Mouse (Mus musculus): Measurements from ENCODE around the gene Ubtd2. TPM values are rescaled to one million over a fixed set of nuclear protein-coding genes. Genes with fewer than 3 reads are reported as not detected.

Ubtd2 gene
- polyA plus RNA-seq, 1 experiment: 8.8 TPM

DNA sequence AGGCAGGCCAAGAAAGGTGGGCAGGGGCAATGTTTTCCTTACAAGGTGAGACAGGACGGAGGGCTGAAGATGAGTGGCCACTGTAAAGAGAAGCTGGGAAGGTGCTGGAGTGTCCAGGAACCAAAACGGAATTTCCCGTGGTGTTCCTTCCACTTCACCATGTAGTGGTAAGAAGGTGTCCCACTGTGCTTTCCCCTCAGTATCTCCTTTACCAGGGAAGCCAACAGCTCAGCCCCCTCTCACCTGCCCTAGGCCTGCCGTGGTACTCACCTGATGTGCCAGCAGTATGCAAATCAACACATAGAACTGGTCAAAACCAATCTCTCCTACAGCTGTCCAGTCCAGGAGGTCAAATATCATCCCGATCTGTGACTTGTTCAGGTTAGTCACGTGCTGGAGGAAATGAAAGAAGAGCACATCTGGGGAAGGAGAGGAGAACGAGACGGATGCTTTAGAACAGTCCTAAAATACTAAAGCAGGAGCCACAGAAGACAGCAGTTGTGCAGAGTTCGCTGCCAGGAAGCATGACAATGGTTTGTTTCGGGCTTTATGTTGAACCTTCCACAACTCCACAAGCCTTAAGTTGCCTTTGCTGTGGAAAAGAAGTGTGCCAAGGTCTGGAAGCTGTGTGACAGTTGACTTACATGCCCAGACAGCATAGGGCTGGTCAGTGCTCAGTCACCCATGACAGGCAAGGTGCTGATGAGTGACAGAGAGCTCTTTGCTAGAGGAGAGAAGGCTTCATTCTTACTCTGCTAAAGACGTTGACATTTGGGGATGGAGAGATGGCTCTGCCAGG, 69.2 kb downstream of the Ubtd2 start:
- Histone ChIP-seq H3K4me3 (replicated peaks; ENCODE audit: extremely low read depth, low read depth, low read length) (no peak overlapping the region), H3K4me1 (ENCODE audit: control insufficient read depth, insufficient read depth, low read length) (no peaks in the 10 kb centered on the region)
- no peak for DNase-seq
- 82% methylated on average over 11 of the region's 11 CpGs for WGBS
- no peak for TF ChIP-seq CTCF (IDR thresholded peaks at IDR 0.05; ENCODE audit: insufficient read depth, low read length)
- no peak for TF ChIP-seq POLR2A (IDR thresholded peaks at IDR 0.05; ENCODE audit: borderline replicate concordance, extremely low read depth, low read depth, low read length)

GRCm38 (mm10) chr11:32527006-32527405, 71.8 kb downstream of the Ubtd2 start:
- WGBS: 82% methylated on average over 4 of the region's 4 CpGs
- Histone ChIP-seq H3K4me1 (ENCODE audit: control insufficient read depth, insufficient read depth, low read length) (no peaks in the 10 kb centered on the region), H3K4me3 (replicated peaks; ENCODE audit: extremely low read depth, low read depth, low read length) (no peak overlapping the region)
- DNase-seq: no peak
- TF ChIP-seq POLR2A (IDR thresholded peaks at IDR 0.05; ENCODE audit: borderline replicate concordance, extremely low read depth, low read depth, low read length) (no peak), CTCF (IDR thresholded peaks at IDR 0.05; ENCODE audit: insufficient read depth, low read length) (no peak)

DNA sequence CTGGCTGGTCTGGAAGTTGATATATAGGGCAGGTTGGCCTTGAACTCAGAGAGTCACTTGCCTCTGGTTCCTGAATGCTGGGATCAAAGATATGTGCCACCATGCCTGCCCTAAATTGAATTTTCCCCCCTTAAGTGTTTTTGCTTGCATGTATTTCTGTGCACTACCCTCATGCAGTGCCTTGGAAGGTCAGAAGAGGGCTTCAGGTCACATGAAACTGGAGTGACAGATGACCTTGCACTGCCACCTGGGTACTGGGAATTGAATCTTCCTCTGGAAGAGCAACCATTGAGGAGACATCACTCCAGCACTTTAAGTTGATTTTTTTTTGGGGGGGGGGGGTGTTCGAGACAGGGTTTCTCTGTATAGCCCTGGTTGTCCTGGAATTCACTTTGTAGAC, 75.0 kb downstream of the Ubtd2 start:
- Histone ChIP-seq H3K4me1 (ENCODE audit: control insufficient read depth, insufficient read depth, low read length) (no peaks in the 10 kb centered on the region), H3K4me3 (replicated peaks; ENCODE audit: extremely low read depth, low read depth, low read length) (no peak overlapping the region)
- DNase-seq: no peak
- WGBS: 78% methylated on average over 1 of the region's 1 CpGs
- TF ChIP-seq POLR2A (IDR thresholded peaks at IDR 0.05; ENCODE audit: borderline replicate concordance, extremely low read depth, low read depth, low read length) (no peak), CTCF (IDR thresholded peaks at IDR 0.05; ENCODE audit: insufficient read depth, low read length) (peak; percentile 43)

- TF ChIP-seq POLR2A (IDR thresholded peaks at IDR 0.05; ENCODE audit: borderline replicate concordance, extremely low read depth, low read depth, low read length): no peak
- no peak for TF ChIP-seq CTCF (IDR thresholded peaks at IDR 0.05; ENCODE audit: insufficient read depth, low read length)
- Histone ChIP-seq H3K4me1 (ENCODE audit: control insufficient read depth, insufficient read depth, low read length) (no peaks in the 10 kb centered on the region), H3K4me3 (replicated peaks; ENCODE audit: extremely low read depth, low read depth, low read length) (peak within 1 kb of the TSS; percentile 77)
- 5% methylated on average over 33 of the region's 33 CpGs for WGBS
- no peak for DNase-seq
Observed at GRCm38 (mm10) chr11:32531871-32532764, 76.9 kb downstream of the Ubtd2 start, which contains the start of gene Efcab9. Gene Efcab9 (minus strand): TSS chr11:32532081.

DNA sequence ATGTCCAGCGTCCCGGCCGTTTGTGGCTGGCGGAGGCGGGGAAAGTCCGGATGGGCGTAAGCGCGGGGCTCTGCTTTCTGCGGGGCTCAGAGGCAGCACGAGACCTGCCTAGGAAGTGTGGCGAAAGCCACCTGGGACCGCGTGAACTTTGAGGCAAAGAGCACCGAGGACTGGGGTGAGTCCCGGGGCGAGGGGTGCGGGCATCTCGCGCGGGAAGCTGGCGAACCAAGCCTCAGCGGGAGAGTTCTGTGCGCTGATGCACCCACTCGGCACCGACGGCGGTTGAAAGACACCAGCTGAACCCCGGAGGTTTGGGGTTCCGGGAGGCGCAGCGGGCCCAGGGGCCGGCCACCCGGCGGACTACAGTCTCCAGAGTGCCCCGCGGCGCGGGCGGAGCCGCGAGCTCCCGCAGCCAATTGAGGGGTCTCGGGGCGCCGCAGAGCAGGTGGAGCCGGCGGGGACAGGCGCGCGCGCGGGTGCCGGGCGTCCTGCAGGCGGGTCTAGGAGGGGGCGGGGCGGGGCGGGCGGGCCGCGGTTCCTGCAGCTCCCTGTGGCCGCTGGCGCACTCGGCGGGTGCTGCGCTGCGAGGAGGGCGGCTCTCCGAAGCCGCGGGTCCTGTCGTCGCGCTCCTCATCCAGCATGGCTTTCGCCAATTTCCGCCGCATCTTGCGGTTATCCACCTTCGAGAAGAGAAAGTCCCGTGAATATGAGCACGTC, 77.8 kb downstream of the Ubtd2 start, which contains the start of gene Stk10:
Gene Stk10, plus strand, starts transcription at position 541 of the 717 bp plus-strand sequence.
- under 1% methylated on average over 77 of the region's 82 CpGs for WGBS
- peak; percentile 85 for DNase-seq
- Histone ChIP-seq H3K4me3 (replicated peaks; ENCODE audit: extremely low read depth, low read depth, low read length) (peak within 1 kb of the TSS; percentile 83), H3K4me1 (ENCODE audit: control insufficient read depth, insufficient read depth, low read length) (no peaks in the 10 kb centered on the region; the same call in 1 of the 2 replicates)
- no peak for TF ChIP-seq CTCF (IDR thresholded peaks at IDR 0.05; ENCODE audit: insufficient read depth, low read length)
- TF ChIP-seq POLR2A (IDR thresholded peaks at IDR 0.05; ENCODE audit: borderline replicate concordance, extremely low read depth, low read depth, low read length): peak; percentile 83; the same call in 1 of the 2 replicates

- DNase-seq: no peak
- under 1% methylated on average over 24 of the region's 24 CpGs for WGBS
- TF ChIP-seq POLR2A (IDR thresholded peaks at IDR 0.05; ENCODE audit: borderline replicate concordance, extremely low read depth, low read depth, low read length) (peak; percentile 43; the same call in 1 of the 2 replicates), CTCF (IDR thresholded peaks at IDR 0.05; ENCODE audit: insufficient read depth, low read length) (no peak)
- H3K4me1 ChIP-seq (ENCODE audit: control insufficient read depth, insufficient read depth, low read length): peaks cover 4% of the 10 kb centered on the region; the same call in 1 of the 2 replicates
- H3K4me3 ChIP-seq (replicated peaks; ENCODE audit: extremely low read depth, low read depth, low read length): peak overlapping the region; percentile 83
Observed at GRCm38 (mm10) chr11:32533482-32534261, 78.5 kb downstream of the Ubtd2 start.

DNA sequence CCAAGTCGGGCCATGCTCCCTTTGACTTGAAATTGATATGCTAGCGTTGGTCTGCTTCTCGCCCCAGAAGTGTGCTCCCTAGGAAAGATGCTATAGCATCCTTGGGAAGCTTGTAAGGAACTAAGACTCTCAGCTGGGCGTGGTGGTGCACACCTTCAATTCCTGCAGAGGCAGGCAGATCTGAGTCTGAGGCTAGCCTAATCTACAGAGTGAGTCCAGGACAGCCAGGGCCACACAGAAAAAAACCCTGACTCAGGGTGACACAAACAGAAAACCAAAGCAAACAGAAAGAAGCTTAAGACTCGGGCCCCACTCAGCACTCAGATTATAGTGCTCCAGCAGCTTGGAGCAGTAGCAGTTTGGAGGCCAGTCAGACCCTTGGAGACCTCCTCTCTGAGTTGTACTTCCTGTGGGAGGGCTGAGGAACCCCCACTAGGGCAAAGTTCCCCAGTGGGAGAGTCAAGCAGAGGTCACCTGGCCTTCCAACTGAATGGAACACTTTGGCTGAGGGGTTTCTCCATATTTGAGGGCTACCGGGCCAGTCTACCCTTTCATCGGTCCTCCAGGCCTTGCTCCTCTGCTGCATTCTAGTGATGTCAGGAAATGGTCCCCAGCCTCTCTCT, 79.4 kb downstream of the Ubtd2 start:
- 71% methylated on average over 7 of the region's 7 CpGs for WGBS
- TF ChIP-seq CTCF (IDR thresholded peaks at IDR 0.05; ENCODE audit: insufficient read depth, low read length): no peak
- TF ChIP-seq POLR2A (IDR thresholded peaks at IDR 0.05; ENCODE audit: borderline replicate concordance, extremely low read depth, low read depth, low read length): no peak
- no peak for DNase-seq
- no peak overlapping the region for H3K4me3 ChIP-seq (replicated peaks; ENCODE audit: extremely low read depth, low read depth, low read length)
- H3K4me1 ChIP-seq (ENCODE audit: control insufficient read depth, insufficient read depth, low read length): peaks cover 4% of the 10 kb centered on the region; the same call in 1 of the 2 replicates

DNA sequence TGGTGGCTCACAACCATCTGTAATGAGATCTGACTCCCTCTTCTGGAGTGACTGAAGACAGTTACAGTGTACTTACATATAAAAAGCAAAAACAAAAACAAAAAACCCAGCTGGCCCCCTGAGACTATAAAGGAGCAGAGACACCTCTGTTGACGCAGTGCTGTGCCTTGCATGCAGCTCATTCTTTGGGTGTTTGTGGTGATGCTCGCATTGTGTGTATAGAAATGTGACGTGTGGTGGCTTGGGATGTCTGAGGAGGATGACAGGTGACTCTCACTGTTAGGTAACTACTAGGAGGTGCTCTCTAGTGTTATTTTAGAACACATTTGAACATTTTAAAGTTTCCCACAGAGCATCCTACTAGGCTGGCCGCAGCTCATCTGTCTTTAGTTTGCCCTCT, 80.5 kb downstream of the Ubtd2 start:
- WGBS: 95% methylated on average over 4 of the region's 4 CpGs
- no peak overlapping the region for H3K4me3 ChIP-seq (replicated peaks; ENCODE audit: extremely low read depth, low read depth, low read length)
- TF ChIP-seq CTCF (IDR thresholded peaks at IDR 0.05; ENCODE audit: insufficient read depth, low read length) (no peak), POLR2A (IDR thresholded peaks at IDR 0.05; ENCODE audit: borderline replicate concordance, extremely low read depth, low read depth, low read length) (no peak)
- peaks cover 4% of the 10 kb centered on the region; the same call in 1 of the 2 replicates for H3K4me1 ChIP-seq (ENCODE audit: control insufficient read depth, insufficient read depth, low read length)
- no peak for DNase-seq

Measured in lung, adult 2 months (tissue).